Mouse (Mus musculus) ES-Bruce4 (cell line): ENCODE data around the gene Pop4.

Experiments
- CTCF ChIP-seq: IDR thresholded peaks from one replicate; pipeline ENCODE4 v1.8.1; 2011; ENCODE audit warnings: low read depth, low read length
- EP300 ChIP-seq: IDR thresholded peaks from 2 replicates; pipeline ENCODE4 v1.6.1; 2011; ENCODE audit warnings: low read depth, low read length; ENCODE audit not compliant: insufficient read depth

DNA sequence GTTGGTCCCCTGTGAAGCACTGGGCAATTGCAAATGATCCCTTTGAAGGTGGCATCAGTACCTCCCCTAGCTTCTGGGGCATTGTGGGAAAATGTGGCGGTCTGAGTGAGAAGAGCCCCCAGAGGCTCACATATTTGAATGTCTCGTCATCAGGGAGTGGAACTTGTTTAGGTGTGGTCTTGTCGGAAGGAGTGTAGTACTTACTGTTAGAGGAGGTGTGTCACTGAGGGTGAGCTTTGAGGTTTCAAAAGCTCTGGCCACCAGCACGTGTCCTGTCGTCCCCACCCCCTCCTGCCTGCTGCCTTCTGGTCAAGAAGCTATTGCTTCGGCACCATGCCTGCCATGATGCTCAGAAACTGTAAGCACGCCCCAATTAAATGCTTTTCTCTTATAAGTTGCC lies 55.9 kb downstream of the Pop4 start:
- TF ChIP-seq EP300 (no peak), CTCF (no peak)
